Mouse (Mus musculus): ENCODE measurements around the gene Mybph. TPM values are rescaled to one million over a fixed set of nuclear protein-coding genes. Genes with fewer than 3 reads are reported as not detected.
"Not testable (repeated sequence)": the region's sequence is repeated elsewhere in the genome, so short reads cannot be mapped to it uniquely, and the experiment has no call there.

Mybph gene
- polyA plus RNA-seq, 1 experiment from 2014 or later, result 0.12 TPM

DNA sequence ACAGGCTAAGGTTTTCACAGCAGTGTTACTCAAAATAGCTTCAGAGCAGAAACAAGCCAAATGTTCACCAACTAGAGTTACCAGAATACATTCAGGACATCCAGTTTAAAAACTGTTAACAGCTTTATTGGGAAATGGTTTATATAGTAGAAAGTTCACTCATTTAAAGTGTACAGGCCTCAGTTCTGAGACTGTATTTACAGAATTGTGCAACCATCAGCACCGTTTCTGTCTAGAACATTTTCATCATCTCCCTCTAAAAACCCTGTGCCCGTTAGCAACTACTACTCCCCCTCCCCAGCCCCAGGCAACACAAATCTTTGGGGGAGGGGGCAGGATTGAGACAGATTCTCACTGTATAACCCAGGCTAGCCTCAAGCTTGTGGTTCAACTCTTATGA lies 49.0 kb downstream of the Mybph start:
- Histone ChIP-seq H3K4me2 (no peak overlapping the region), H3K27me3 (no peaks in the 10 kb centered on the region), H3K9me3 (no peaks in the 10 kb centered on the region), H3K27ac (replicated peaks) (no peak overlapping the region), H3K9ac (no peak overlapping the region), H3K4me3 (no peak overlapping the region), H3K36me3 (no peaks in the 10 kb centered on the region), H3K4me1 (replicated peaks) (peaks cover 12% of the 10 kb centered on the region)
- 83% methylated on average over 2 of the region's 2 CpGs for WGBS
- no peak for ATAC-seq (ENCODE audit: low FRiP score, low read depth)

DNA sequence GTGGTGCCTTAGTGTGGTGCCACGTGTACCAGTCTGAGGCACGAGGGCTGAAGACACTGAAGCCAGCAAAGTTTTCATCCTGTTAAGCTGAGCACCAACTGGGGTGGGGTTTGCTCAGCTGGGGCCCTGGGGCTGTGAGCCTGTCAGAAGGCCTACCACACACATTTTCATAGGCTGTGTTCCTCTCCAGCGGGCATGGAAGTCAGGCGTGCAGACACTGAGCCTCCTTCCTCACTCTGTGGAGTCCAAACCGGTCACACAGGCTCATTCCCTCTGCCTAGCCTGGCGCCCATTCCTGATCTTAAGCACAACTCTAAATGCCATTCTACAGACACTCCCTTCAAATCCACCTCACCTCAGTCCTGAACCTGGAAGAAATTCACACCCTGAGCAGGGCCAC lies 50.3 kb downstream of the Mybph start:
- Histone ChIP-seq H3K4me1 (replicated peaks) (peaks cover 12% of the 10 kb centered on the region), H3K9ac (no peak overlapping the region), H3K36me3 (no peaks in the 10 kb centered on the region), H3K4me3 (no peak overlapping the region), H3K27ac (replicated peaks) (no peak overlapping the region), H3K4me2 (no peak overlapping the region), H3K27me3 (no peaks in the 10 kb centered on the region), H3K9me3 (no peaks in the 10 kb centered on the region)
- no peak for ATAC-seq (ENCODE audit: low FRiP score, low read depth)
- WGBS, result 76% methylated on average over 6 of the region's 6 CpGs

DNA sequence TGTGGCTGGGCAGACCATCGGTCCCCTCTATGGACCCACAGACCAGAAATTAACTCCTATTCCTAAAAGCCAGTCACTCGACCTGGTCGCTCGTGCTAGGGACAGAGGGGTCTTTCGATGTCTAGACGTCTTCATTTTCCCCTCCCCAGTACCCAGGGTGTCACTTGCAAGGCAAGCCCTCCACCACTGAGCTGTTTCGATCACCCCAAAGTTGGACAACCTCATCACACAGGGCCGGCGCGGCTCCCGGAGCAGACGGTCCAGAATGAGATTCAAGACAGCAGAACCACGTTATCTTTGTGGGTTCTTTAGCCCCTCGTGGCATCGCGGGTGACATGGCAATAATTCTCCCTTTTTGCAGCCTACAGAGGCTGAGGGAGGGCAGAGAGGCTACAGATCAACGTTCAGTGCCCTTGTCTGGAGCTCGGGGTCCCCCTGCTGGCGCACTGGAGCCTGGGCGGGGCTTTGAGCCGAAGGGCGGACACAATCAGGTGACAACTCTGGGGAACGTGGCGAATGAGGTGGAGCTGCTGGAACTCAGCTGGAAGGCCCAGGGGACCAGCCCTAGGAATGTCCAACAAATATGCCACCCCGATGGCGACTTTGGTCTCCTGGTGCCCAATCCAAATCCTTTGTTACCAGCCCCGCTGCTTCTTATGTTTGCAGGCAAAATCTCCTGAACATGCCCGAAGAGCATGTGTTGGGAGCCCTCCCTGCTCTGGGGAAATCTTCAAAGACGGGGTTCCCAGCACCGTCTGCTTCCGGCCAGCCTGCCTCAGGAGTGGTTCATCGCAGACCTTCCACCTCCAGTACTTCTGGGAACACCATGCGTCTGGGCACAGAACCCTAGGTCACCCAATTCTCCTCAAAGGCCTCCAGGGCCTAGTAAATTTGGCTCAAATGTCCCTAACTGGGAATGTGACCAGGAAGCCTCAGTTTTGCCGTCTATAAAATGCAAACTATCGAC lies 51.0 kb downstream of the Mybph start:
- 24% methylated on average over 35 of the region's 35 CpGs for whole genome bisulfite sequencing
- peak overlapping the region; percentile 7 for H3K4me3 ChIP-seq

DNA sequence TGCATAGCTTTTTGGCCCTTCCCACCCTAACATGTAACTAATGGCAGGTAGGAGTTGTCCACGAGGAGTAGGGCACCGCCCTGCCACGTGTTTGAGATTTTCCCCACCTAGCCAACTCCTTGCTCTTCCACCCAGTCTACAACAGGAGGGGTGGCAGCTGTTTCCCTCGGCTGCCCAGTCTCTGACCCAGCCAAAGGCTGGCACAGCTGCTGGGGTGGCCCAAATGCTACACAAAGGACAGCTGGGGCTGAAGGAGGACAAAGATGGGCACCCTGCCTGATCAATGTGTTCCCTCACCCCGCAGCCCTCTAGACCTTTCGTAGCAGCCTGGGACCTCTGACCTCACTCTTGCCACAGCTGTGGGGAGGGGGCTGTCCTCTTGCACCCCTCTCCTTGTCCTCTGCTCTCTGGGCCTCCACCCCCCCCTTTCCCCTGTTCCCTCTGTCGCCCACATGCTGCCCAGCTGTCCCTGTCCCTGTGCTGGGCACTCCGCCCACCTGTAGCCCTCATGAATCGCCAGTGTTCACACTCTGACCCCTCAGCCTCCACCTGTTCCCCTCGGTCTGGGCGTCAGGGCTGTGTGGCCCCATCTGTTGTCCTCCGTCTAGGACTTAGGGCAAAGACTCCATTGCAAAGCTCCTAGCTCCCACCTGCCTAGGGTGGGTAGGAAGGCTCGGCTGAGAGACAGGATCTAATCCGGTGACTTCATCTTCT lies 51.9 kb downstream of the Mybph start:
- no peaks in the 10 kb centered on the region for H3K9me3 ChIP-seq
- H3K27ac ChIP-seq (replicated peaks), result no peak overlapping the region
- H3K9ac ChIP-seq, result no peak overlapping the region
- H3K36me3 ChIP-seq, result no peaks in the 10 kb centered on the region
- peaks cover 12% of the 10 kb centered on the region for H3K4me1 ChIP-seq (replicated peaks)
- no peaks in the 10 kb centered on the region for H3K27me3 ChIP-seq
- 72% methylated on average over 14 of the region's 14 CpGs for WGBS
- peak; percentile 40; the same call in 1 of the 2 replicates for ATAC-seq (ENCODE audit: low FRiP score, low read depth)
- no peak overlapping the region for H3K4me3 ChIP-seq
- no peak overlapping the region for H3K4me2 ChIP-seq

More for the DNA sequence above, 51.0 kb downstream of the Mybph start:
- Histone ChIP-seq H3K9me3 (no peaks in the 10 kb centered on the region), H3K27me3 (no peaks in the 10 kb centered on the region), H3K9ac (peak overlapping the region; percentile 33), H3K36me3 (no peaks in the 10 kb centered on the region), H3K4me1 (replicated peaks) (peaks cover 12% of the 10 kb centered on the region), H3K27ac (replicated peaks) (no peak overlapping the region), H3K4me2 (peak overlapping the region; percentile 54)
- peak; percentile 88 for ATAC-seq (ENCODE audit: low FRiP score, low read depth)

DNA sequence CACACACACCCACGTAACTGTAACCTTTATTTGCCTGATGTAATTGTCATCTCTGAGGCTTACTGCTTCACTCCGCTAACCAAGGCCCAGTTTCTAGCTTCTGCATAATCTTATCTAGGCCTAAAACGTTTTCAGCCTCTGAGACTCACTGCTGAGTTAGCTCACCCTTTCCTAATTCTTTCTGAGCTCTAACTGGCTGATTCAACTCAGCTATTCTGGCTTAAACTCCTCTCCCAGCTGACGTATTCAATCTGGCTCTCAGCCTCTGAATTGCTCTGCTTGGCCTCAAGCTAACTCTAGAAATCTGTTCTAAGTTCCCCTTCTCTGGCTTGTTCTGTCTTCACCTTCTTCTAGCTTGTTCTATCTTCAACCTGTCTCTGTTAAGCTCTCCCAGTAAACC lies 53.3 kb downstream of the Mybph start:
- Histone ChIP-seq H3K4me3 (no peak overlapping the region), H3K36me3 (no peaks in the 10 kb centered on the region), H3K9me3 (no peaks in the 10 kb centered on the region), H3K4me2 (no peak overlapping the region), H3K4me1 (replicated peaks) (peaks cover 8% of the 10 kb centered on the region), H3K27ac (replicated peaks) (no peak overlapping the region), H3K9ac (no peak overlapping the region), H3K27me3 (no peaks in the 10 kb centered on the region)
- no peak for ATAC-seq (ENCODE audit: low FRiP score, low read depth)
- 58% methylated on average over 4 of the region's 4 CpGs for WGBS

DNA sequence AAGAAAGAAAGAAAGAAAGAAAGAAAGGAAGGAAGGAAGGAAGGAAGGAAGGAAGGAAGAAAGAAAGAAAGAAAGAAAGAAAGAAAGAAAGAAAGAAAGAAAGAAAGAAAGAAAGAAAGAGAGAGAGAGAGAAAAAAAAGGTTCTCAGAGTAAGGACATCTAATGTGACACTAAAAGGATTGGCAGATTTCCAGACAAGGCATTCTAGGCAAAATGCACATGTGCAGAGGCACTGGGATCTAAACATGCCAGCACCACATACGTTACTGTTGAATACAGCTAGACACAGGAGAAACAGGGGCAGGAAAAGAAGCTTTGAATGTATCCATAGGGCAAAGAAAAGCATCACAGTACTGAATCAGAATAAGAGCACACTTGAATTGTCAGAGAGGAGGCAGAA lies 56.4 kb downstream of the Mybph start:
- not testable (repeated sequence) for H3K27me3 ChIP-seq; H3K9ac ChIP-seq; H3K4me1 ChIP-seq (replicated peaks); ATAC-seq (ENCODE audit: low FRiP score, low read depth); H3K4me2 ChIP-seq; H3K36me3 ChIP-seq; H3K9me3 ChIP-seq; H3K4me3 ChIP-seq; H3K27ac ChIP-seq (replicated peaks)
- 75% methylated on average over 1 of the region's 1 CpGs for WGBS

Other genes with a start within 250 kb of the Mybph start
- 10.2 and 11.0 TPM in 2 replicates for gene Fmod, start 156.2 kb upstream of the Mybph start, polyA plus RNA-seq (2015; fragmentation: Nextera tagmentation; extraction: Ambion mirVana)
- gene Btg2, start 114.3 kb upstream of the Mybph start, polyA plus RNA-seq (2015; fragmentation: Nextera tagmentation; extraction: Ambion mirVana), result 30.4 and 49.0 TPM in 2 replicates
- gene Chit1, start 82.2 kb upstream of the Mybph start, polyA plus RNA-seq (2015; fragmentation: Nextera tagmentation; extraction: Ambion mirVana), result 0.37 and 0.38 TPM in 2 replicates
- gene Chil1, start 11.3 kb upstream of the Mybph start, polyA plus RNA-seq (2015; fragmentation: Nextera tagmentation; extraction: Ambion mirVana), result 1.4 and 2.4 TPM in 2 replicates
- 22.5 and 26.0 TPM in 2 replicates for gene Adora1, start 42.0 kb downstream of the Mybph start, polyA plus RNA-seq (2015; fragmentation: Nextera tagmentation; extraction: Ambion mirVana)
- gene Myog, start 96.5 kb downstream of the Mybph start, polyA plus RNA-seq (2015; fragmentation: Nextera tagmentation; extraction: Ambion mirVana), result 0.45 TPM in 1 of 2 replicates, not detected in the other
- 26.7 and 28.7 TPM in 2 replicates for gene Ppfia4, start 139.5 kb downstream of the Mybph start, polyA plus RNA-seq (2015; fragmentation: Nextera tagmentation; extraction: Ambion mirVana)
- gene Tmem183a, start 168.5 kb downstream of the Mybph start, polyA plus RNA-seq (2015; fragmentation: Nextera tagmentation; extraction: Ambion mirVana), result 125 and 126 TPM in 2 replicates
- not detected in 2 replicates for gene 4933406M09Rik, start 192.5 kb downstream of the Mybph start, polyA plus RNA-seq (2015; fragmentation: Nextera tagmentation; extraction: Ambion mirVana)
- gene Cyb5r1, start 212.1 kb downstream of the Mybph start, polyA plus RNA-seq (2015; fragmentation: Nextera tagmentation; extraction: Ambion mirVana), result 14.6 and 16.5 TPM in 2 replicates
- gene Adipor1, start 221.9 kb downstream of the Mybph start, polyA plus RNA-seq (2015; fragmentation: Nextera tagmentation; extraction: Ambion mirVana), result 83.1 and 86.8 TPM in 2 replicates

All from hindbrain, embryonic 15.5 days (tissue).